Mouse (Mus musculus): Measurements from ENCODE around the gene Cep104.

Gene Cep104

DNA sequence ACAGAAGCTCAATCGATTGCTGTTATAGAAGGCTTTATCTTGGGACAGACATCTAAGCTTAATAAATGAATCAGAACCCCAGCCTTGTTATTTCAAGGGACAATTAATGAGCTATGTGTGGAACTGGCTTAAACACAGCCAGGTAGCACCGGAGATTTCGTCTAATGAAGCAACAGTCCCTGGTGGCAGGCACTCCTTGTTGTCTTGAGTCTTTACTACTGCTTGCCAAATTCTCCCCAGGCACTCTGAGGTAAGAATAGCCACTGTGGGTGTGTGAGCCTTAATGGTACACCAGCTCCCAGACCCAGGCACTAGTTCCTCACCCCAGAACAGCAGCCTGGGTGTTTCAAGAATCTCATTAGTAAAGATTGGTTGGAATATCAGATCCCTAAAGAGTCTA lies 76.4 kb downstream of the Cep104 start:
- no peak for DNase-seq (ENCODE audit: low read depth)

DNA sequence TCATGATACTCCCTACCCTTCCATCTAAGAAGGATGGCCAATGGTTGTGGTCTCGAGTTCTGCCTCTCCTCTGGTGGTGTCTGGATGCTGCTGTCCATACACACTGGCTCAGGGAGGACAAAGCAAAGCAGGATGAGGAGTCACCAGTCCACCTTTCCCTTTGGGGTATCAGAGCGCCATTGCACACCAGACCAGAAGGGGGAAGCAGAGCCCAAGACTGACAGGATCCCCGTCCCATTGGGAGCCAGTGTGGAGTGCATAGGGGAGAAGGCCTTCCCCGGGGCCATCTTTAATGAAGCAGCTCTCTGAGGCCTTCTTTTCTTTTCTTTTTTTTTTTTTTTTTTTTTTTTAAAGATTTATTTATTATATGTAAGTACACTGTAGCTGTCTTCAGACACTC lies 78.1 kb downstream of the Cep104 start:
- DNase-seq (ENCODE audit: low read depth) = no peak

DNA sequence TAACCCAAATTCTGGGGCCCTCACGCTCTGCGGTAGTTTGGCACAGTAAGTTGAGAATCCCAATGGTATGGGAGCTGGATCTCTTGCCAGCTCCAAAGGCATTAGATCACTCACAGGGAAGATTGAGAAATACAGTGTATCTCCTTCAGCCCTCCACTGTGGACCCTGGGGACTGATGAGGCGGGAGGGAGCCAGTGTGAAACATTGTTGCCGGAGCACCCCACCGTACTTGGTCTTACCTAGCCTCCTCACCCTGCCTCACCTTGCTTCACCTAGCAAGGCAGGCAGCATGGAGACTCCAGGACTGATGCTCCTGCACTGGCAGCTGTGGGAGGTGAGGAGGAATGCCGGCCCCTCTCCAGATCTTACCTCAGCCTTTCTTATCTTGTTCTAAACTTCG lies 80.5 kb downstream of the Cep104 start:
- DNase-seq (ENCODE audit: low read depth) = no peak

DNA sequence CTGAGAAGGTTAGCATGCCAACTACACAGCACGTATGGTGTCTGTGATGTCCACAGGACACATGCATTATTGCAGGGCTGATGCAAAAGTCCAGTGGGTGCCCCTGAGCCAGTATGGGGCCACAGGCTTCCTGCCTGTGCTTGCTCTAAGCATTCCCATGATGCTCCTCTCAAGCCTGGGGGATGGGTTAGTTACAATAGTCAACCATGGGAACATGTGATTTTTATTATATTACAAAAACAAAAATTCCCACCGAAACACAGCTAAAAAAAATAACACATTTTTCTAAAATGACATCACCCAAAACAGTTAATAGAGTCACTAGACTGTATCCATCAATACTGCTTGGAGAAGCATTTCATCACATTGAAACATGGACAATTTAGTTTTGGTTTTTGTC lies 81.1 kb downstream of the Cep104 start:
- no peak for DNase-seq (ENCODE audit: low read depth)

DNA sequence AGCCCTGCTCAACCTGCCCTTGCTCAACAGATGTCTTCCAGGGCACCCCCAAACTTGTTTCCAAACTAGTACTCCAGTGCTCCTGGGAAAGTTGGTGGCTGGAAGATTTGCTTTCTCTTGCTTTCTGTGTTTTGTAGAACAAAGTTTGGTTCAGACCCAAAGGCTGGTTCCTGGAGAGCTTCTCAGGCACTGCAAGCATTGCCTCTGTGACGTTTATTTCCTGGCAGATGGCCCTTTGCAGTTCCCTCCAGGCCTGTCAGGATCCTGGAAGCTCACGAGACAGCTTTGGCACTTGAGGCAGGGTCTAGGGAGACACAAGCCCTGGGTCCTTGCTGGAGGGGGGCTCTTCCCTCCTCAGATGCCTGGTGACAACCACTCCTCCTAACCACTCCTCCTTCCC lies 81.7 kb downstream of the Cep104 start:
- DNase-seq (ENCODE audit: low read depth) = no peak

DNA sequence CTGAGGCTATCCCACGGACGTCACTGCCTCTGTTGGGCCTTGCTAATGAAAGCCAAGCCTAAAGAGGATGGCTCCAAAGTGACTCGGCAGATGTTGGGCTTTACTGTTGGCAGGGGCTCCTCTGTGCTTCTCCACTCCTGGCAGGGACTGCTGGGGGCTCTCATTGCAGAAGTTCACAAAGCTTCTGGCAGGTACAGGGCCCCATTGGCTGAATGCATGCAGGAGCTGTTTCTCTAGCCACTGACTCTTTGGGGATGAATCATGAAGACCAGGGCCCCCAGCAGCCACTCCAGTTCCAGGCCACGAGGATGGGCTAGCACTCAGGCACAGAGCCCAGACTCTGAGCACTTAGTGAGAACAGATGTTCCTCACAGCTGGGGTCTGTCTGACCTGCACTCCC lies 82.7 kb downstream of the Cep104 start:
- DNase-seq (ENCODE audit: low read depth) = no peak
